8 mouse cellular contexts compared by ENCODE assay signal in the genomic region with DNA sequence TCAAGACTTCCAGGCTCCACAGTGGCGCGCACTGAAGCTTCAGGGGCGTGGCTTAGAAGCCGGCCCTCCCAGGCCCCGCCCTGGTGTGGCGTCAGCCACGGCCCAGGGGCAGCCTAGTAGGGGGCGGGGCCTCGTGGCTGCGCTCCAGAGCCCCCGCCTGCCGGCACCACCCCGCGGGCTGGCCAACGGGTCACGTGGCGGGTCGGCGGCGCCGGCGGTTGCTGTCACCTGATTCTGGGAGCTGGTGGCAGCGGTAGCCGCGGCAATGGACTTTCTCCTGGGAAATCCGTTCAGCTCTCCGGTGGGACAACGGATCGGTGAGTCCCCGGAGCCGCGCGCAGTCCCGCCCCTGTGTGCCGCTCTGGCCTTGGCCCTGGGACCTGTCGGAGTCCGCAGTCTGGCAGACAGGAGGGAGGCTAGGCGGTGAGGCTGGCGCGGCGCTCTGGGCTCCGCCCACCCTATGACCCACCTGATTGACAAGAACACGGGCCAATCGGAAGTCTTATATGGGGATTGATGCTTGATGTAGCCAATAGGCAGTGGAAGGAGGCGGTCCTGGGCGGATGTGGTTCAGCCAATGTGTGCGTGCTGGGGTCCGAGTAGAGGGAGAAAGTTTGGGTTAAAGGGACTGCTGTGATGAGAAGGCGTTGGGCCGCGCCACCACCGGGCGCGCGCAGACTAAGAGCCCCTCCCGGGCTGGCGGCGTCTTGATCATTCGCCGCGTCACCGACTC. TPM values are rescaled to one million over a fixed set of nuclear protein-coding genes. Genes with fewer than 3 reads are reported as not detected.
DNase-seq lines count a peak whose midpoint lies in the region; ATAC-seq lines count a peak whose summit lies in the region.

Gene Tom1 (plus strand): TSS at position 195 of the 733 bp plus-strand sequence.

- no peaks in the 10 kb centered on the region for H3K9me3 ChIP-seq in hindbrain, embryonic 16.5 days (ENCODE audit: control insufficient read depth, low read length)

- peak within 1 kb of the TSS; percentile 70 for H3K9ac ChIP-seq in hindbrain, embryonic 16.5 days (ENCODE audit: low read depth, low read length)

- peak; percentile 97 for DNase-seq in WW6 (ENCODE audit: low read depth, low spot score)
- peak; percentile 98 to 100 for DNase-seq in cerebellum, postnatal 4 days (ENCODE audit: low spot score in 2 of 2)
- peak; percentile 99 for DNase-seq in gastrocnemius, adult 18-20 months (ENCODE audit: low spot score)
- DNase-seq in left cerebral cortex, adult 18-20 months (ENCODE audit: low spot score in 2 of 2): peak; percentile 98 to 99
- peak; percentile 98 for DNase-seq in right cerebral cortex, adult 18-20 months
- peak; percentile 90 for DNase-seq in urinary bladder, postnatal 10 days (ENCODE audit: low spot score)

- peaks cover 9% of the 10 kb centered on the region for H3K4me1 ChIP-seq in hindbrain, embryonic 16.5 days (ENCODE audit: control insufficient read depth, insufficient read depth, low read depth, low read length)

- peak within 1 kb of the TSS; percentile 90 for H3K4me2 ChIP-seq in hindbrain, embryonic 16.5 days (ENCODE audit: low read length)

- H3K27ac ChIP-seq in hindbrain, embryonic 16.5 days (ENCODE audit: low read depth, low read length): peak within 1 kb of the TSS; percentile 86
- peak within 1 kb of the TSS; percentile 65 for H3K27ac ChIP-seq in macrophage

- H3K27me3 ChIP-seq in hindbrain, embryonic 16.5 days (replicated peaks; ENCODE audit: control insufficient read depth, insufficient read depth, low read length): no peaks in the 10 kb centered on the region

- no peaks in the 10 kb centered on the region for H3K36me3 ChIP-seq in hindbrain, embryonic 16.5 days (ENCODE audit: control insufficient read depth, insufficient read depth, low read length)
- peaks cover 11% of the 10 kb centered on the region; the same call in 1 of the 2 replicates for H3K36me3 ChIP-seq in macrophage (ENCODE audit: inconsistent target)

- H3K79me2 ChIP-seq in macrophage (ENCODE audit: inconsistent target): peaks cover 47% of the 10 kb centered on the region

- peak; percentile 99 for ATAC-seq in hindbrain, embryonic 16.5 days

- peak within 1 kb of the TSS; percentile 72 for H3K4me3 ChIP-seq in hindbrain, embryonic 16.5 days (ENCODE audit: low read length)
- H3K4me3 ChIP-seq in macrophage (ENCODE audit: inconsistent target): peak within 1 kb of the TSS; percentile 80

- 0% methylated on average over 52 of the region's 62 CpGs for WGBS in hindbrain, embryonic 16.5 days
- WGBS in macrophage (ENCODE audit: missing documents): under 1% methylated on average over 49 of the region's 62 CpGs

RNA-seq across cellular contexts. Expression of gene Tom1, which starts in this region (rescaled TPM):
- total RNA-seq in gastrocnemius, adult 18-20 months (2021): 10 to 100 TPM; 54.0 to 58.4 TPM
- 40.7 and 45.9 TPM in 2 replicates for polyA plus RNA-seq in hindbrain, embryonic 16.5 days (2015; fragmentation: Nextera tagmentation; extraction: Ambion mirVana)
- 10 to 100 TPM; 39.8 to 46.3 TPM for total RNA-seq in left cerebral cortex, adult 18-20 months (2021)
- 10 to 100 TPM; 16.2 to 96.7 (median 44.4) TPM for total RNA-seq in macrophage (2018; cell fraction: chromatin; rRNA removed)
- total RNA-seq in macrophage (2018; cell fraction: cytosol; rRNA removed): 10 to 100 TPM; 46.0 to 91.8 (median 68.1) TPM
- 100 to 1,000 TPM in 1 of 26 experiments, 10 to 100 TPM in 25; 33.0 to 102 (median 52.5) TPM for total RNA-seq in macrophage (2018; cell fraction: nucleus; rRNA removed)
- polyA plus RNA-seq in macrophage (2018): 56.0 to 178 TPM (median 76.1 TPM) in 3 replicates

Comparison
In these comparisons a context has a peak if more than half of its experiments do, and no peak if none do; other contexts are left out.
1. Peak in every context shown above with its lines: DNase-seq, ATAC-seq, H3K4me3 ChIP-seq and H3K27ac ChIP-seq.